Mouse (Mus musculus) heart, embryonic 10.5 days (tissue): ENCODE results near the gene 1700067K01Rik. TPM values are rescaled to one million over a fixed set of nuclear protein-coding genes. Genes with fewer than 3 reads are reported as not detected.

Experiments
- DNase-seq: peaks from one replicate; pipeline ENCODE4 v3.0.0-alpha.2; 2017; ENCODE audit warnings: low spot score
- H3K27ac ChIP-seq: fragments of 300-500 bp; sonication (generic); 2 replicates; pipeline ENCODE4 v1.5.1; 2016; ENCODE audit warnings: mild to moderate bottlenecking
- H3K27me3 ChIP-seq: fragments of 300-500 bp; sonication (generic); 2 replicates; pipeline ENCODE4 v1.6.1; 2016; ENCODE audit warnings: mild to moderate bottlenecking; ENCODE audit not compliant: poor library complexity, insufficient read depth, severe bottlenecking
- H3K36me3 ChIP-seq: fragments of 300-500 bp; sonication (generic); 2 replicates; pipeline ENCODE4 v1.6.1; 2016; ENCODE audit warnings: mild to moderate bottlenecking, moderate library complexity
- H3K4me1 ChIP-seq: fragments of 300-500 bp; sonication (generic); 2 replicates; pipeline ENCODE4 v1.6.1; 2016; ENCODE audit warnings: mild to moderate bottlenecking
- H3K4me3 ChIP-seq: fragments of 300-500 bp; sonication (generic); 2 replicates; pipeline ENCODE4 v1.5.1; 2016; ENCODE audit warnings: mild to moderate bottlenecking, moderate library complexity
- H3K9me3 ChIP-seq: fragments of 300-500 bp; sonication (generic); 2 replicates; pipeline ENCODE4 v1.6.1; 2016; ENCODE audit warnings: mild to moderate bottlenecking, moderate library complexity
- WGBS: fragments of 180-500 bp; shearing (Covaris S2); methylation state at CpG from one replicate; pipeline ENCODE4 v1.1.7; 2016; 5-methylcytosine and 5-hydroxymethylcytosine counted together
- polyA plus RNA-seq: library from polyadenylated mRNA; unstranded; fragments of >200 nt; fragmentation: Nextera tagmentation; extraction: Ambion mirVana; gene quantifications from 2 replicates; pipeline ENCODE4 v1.2.1, GENCODE M21; 2016

The 1700067K01Rik gene
- polyA plus RNA-seq, 1 experiment from 2014 or later = 0.95 TPM

DNA sequence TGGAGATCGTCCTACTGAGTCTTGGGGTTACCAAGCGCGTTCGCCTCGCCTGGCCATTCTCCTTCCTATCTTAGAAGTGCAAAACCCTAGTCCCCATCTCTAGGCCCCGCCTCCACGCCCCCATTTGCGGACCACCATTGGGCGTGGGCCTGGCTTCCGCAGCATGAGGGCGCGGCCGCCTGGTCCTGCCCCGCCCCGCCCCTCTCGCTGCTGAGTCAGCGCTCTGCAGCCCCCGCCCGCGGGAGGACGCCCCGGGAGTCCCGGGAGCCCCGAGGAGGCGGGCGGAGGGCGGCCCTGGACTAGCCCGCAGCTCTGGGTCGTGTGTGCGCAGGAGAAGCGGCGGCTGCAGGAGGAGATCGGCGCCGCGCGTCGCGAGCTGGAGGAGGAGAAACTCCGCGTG is 24.6 kb downstream of the 1700067K01Rik start:
- no peaks in the 10 kb centered on the region for H3K36me3 ChIP-seq
- 2% methylated on average over 41 of the region's 41 CpGs for WGBS
- DNase-seq = no peak
- H3K27ac ChIP-seq = peak overlapping the region; percentile 44; the same call in 1 of the 2 replicates
- peak overlapping the region; percentile 66 for H3K4me3 ChIP-seq
- peaks cover 68% of the 10 kb centered on the region for H3K27me3 ChIP-seq
- peaks cover 50% of the 10 kb centered on the region for H3K4me1 ChIP-seq
- H3K9me3 ChIP-seq = no peaks in the 10 kb centered on the region

DNA sequence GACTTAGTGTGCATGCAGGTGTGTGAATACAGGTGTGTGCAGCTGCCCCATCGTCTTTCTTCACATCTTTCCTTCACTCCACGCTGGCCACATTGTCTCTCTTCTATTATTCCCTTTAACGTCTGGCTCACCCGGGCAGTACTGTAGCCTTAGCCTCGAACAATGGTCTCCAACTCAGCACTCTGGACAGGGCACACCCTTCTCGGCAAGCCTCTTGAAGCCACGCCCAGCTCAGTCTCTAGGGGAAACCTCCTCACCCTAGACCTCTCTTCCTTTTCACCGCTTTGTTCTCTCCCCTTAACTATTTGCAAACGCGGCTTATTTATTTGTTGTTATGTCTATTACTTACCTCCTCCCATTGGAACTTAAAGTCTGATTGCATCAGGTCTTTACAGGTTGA is 26.1 kb downstream of the 1700067K01Rik start:
- DNase-seq = no peak

DNA sequence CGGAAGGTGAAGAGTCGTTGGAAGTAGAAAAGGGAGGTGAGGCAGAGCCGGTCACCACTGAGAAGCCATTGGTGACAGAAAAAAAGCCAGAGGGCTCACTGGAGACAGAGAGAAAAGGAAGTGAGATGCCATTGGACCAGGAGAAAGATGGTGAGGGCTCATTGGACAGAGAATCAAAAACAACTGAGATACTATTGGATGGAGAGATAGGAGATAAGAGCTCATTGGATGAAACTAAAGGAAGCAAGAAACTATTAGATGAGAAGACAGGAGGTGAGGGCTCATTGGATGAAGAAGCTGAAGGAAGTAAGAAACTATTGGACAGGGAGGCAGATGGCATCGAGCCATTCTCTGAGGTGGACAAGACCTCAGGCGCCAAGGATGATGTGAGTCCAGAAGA is 28.0 kb downstream of the 1700067K01Rik start:
- H3K4me3 ChIP-seq = no peak overlapping the region
- H3K27me3 ChIP-seq = peaks cover 63% of the 10 kb centered on the region
- no peak overlapping the region for H3K27ac ChIP-seq
- no peaks in the 10 kb centered on the region for H3K36me3 ChIP-seq
- no peak for DNase-seq
- H3K4me1 ChIP-seq = peaks cover 16% of the 10 kb centered on the region
- H3K9me3 ChIP-seq = no peaks in the 10 kb centered on the region
- 78% methylated on average over 5 of the region's 5 CpGs for WGBS

More for the DNA sequence above, 26.1 kb downstream of the 1700067K01Rik start:
- Histone ChIP-seq H3K4me1 (peaks cover 34% of the 10 kb centered on the region), H3K4me3 (no peak overlapping the region), H3K9me3 (no peaks in the 10 kb centered on the region), H3K36me3 (no peaks in the 10 kb centered on the region), H3K27me3 (peaks cover 61% of the 10 kb centered on the region), H3K27ac (no peak overlapping the region)
- 15% methylated on average over 10 of the region's 10 CpGs for WGBS

DNA sequence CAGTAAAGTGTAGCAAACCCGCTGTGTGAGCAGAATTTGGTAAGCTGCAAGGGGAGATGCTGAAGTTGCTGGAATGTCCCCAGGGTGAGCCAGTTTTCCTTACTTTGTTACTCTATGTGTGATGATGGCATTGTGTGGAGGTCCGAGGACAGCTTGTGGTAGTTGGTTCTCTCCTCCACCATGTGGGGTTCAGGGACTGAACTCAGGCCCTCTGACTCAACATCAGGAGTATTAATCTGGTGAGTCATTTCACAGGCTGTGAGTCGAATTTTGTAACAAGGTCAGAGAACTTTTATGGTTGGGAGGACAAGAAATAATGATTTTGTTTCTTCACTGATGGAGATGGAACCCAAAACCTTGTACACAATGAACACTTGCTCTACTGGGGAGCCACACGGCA is 31.5 kb downstream of the 1700067K01Rik start:
- no peaks in the 10 kb centered on the region for H3K9me3 ChIP-seq
- no peaks in the 10 kb centered on the region for H3K4me1 ChIP-seq
- WGBS = 69% methylated on average over 4 of the region's 4 CpGs
- DNase-seq = no peak
- H3K36me3 ChIP-seq = no peaks in the 10 kb centered on the region
- H3K4me3 ChIP-seq = no peak overlapping the region
- no peak overlapping the region for H3K27ac ChIP-seq
- peaks cover 47% of the 10 kb centered on the region for H3K27me3 ChIP-seq

DNA sequence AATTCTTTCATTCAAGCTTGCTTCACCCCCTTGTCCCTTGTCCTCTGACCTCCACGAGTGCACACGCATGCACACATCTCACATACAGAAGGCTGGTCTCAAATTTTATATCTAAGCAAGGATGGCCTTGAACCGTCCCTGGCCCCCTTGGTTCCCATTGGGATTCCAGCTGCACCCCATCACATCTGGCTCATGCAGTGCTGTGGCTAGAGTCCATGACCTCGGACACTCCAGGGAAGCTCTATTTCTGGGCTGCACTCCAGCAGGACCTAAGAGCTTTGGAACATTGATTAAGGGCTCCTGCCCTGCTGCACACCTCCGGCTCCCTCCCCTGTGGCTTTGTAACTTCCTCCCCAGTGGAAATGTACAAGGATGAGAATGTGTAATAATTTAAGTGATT is 36.7 kb downstream of the 1700067K01Rik start:
- Histone ChIP-seq H3K27me3 (peaks cover 64% of the 10 kb centered on the region), H3K36me3 (no peaks in the 10 kb centered on the region)

DNA sequence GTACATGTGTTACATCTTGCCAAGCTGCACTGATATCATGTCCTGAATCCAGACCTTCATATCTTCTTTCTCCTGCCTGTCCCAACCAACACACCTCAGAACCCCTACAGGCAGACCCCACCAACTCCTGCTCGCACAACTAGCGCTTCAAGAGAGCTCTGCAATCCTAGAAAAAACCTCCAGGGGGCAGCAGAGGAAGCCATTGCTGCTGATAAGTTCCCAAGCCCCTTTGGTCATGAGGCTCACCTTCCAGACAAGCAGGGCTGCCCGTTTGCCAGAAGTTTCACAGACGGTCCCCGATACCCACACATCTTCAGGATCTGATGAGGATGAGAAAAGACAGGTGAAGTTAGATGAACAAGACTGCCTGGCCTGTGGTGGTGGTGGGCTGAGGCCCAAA is 37.7 kb downstream of the 1700067K01Rik start:
- Histone ChIP-seq H3K4me1 (peaks cover 15% of the 10 kb centered on the region), H3K9me3 (no peaks in the 10 kb centered on the region), H3K4me3 (no peak overlapping the region), H3K27ac (no peak overlapping the region), H3K36me3 (no peaks in the 10 kb centered on the region), H3K27me3 (peaks cover 75% of the 10 kb centered on the region)
- DNase-seq = peak; percentile 90
- WGBS = 10% methylated on average over 5 of the region's 5 CpGs

More for the DNA sequence above, 36.7 kb downstream of the 1700067K01Rik start:
- no peak overlapping the region for H3K27ac ChIP-seq
- H3K4me1 ChIP-seq = peaks cover 14% of the 10 kb centered on the region
- no peak overlapping the region for H3K4me3 ChIP-seq
- 69% methylated on average over 5 of the region's 5 CpGs for WGBS
- no peaks in the 10 kb centered on the region for H3K9me3 ChIP-seq
- no peak for DNase-seq

DNA sequence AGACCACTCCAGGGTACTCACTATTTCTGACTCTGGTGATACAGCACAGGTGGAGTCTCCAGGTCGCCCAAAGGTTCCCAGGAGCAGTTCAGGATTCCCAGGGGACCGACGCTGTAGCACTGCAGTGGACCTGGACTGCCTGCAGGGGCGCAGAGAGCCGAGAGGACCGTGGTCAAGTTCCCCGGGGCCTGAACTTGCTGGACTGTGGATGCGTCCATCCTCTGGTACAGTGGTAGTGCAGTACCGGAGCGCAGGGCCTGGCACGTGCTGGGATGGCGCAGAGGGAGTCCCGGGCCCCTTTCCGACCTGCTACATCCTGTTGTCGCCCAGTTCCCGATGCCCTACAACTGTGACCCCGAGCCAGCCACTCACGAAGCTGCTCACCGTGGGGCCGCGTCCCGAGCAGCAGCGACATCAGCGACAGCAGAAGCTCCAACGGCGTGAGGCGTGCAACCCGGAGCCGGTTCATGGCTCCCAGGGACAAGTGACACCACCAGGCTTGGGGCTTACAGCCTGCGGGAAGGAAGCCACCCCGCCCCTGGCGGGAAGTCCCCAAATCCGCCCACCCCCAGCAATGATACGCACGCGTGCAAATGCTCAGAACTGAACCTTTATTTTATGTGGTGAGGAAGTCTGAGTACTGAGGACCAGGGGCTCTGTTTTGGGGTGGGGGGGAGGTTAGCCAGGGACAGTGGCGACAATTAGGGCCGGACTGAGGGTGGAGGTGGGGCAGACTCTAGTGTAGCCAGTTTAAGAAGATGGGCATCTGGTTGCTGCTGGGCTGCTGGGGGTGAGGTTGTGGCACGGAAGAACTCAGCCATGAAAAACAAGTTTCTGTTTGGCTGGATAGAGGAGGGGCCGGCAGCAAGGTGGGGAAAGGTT is 41.0 kb downstream of the 1700067K01Rik start, which contains the start of gene Il27ra:
TSS of gene Il27ra (minus strand) at position 524 of the 882 bp plus-strand sequence.
- no peaks in the 10 kb centered on the region for H3K9me3 ChIP-seq
- no peaks in the 10 kb centered on the region for H3K36me3 ChIP-seq
- peak within 1 kb of the TSS; percentile 50; the same call in 1 of the 2 replicates for H3K27ac ChIP-seq
- DNase-seq = peak; percentile 87
- H3K27me3 ChIP-seq = peaks cover 74% of the 10 kb centered on the region
- WGBS = 2% methylated on average over 40 of the region's 40 CpGs
- peak within 1 kb of the TSS; percentile 61 for H3K4me3 ChIP-seq
- peaks cover 25% of the 10 kb centered on the region for H3K4me1 ChIP-seq

DNA sequence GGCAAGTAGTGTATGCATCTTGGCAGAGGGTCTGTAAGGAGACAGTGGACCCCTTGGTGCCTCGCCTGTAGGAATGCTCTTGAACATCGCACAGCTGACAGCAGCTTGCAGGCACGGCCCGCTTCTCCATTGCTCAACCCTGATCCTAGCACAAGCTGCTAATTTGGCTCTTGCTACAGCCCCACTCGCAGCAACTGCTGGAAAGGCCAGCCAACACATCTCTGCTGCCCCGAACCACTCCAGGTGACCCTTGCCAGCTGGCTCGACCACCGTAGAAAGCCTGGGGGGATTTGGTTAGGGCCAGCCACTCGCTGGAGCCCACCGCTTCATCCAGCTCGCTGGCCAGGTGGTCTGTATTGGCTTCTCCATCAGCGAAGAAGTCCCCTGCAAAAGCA is 41.6 kb downstream of the 1700067K01Rik start:
- no peaks in the 10 kb centered on the region for H3K36me3 ChIP-seq
- peak overlapping the region; percentile 61 for H3K4me3 ChIP-seq
- DNase-seq = no peak
- 29% methylated on average over 12 of the region's 12 CpGs for WGBS
- peaks cover 25% of the 10 kb centered on the region for H3K4me1 ChIP-seq
- no peaks in the 10 kb centered on the region for H3K9me3 ChIP-seq
- H3K27ac ChIP-seq = no peak overlapping the region
- H3K27me3 ChIP-seq = peaks cover 72% of the 10 kb centered on the region

DNA sequence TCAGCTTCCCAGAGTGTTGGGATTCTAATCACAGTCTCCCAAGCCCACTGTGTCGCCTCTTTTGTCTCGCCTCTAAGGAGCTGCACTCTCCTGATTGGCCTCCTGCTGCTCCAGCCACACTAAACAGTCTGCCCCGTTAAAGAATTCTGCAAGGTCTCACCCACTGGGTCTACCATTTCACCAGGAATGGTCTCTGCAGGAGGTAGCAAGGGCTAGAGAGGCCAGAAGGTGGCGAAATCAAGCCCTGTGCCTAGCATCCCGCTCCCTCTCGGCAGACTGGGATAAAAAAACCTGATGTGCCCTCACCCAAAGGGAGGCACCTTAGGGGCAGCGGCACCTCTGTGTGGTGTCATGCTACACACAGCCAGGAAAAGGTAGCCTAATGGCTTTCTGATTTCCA is 42.8 kb downstream of the 1700067K01Rik start:
- H3K9me3 ChIP-seq = no peaks in the 10 kb centered on the region
- WGBS = 0% methylated on average over 7 of the region's 7 CpGs
- peaks cover 68% of the 10 kb centered on the region for H3K27me3 ChIP-seq
- DNase-seq = no peak
- H3K27ac ChIP-seq = no peak overlapping the region
- H3K4me3 ChIP-seq = peak overlapping the region; percentile 49; the same call in 1 of the 2 replicates
- no peaks in the 10 kb centered on the region for H3K36me3 ChIP-seq
- H3K4me1 ChIP-seq = peaks cover 25% of the 10 kb centered on the region

DNA sequence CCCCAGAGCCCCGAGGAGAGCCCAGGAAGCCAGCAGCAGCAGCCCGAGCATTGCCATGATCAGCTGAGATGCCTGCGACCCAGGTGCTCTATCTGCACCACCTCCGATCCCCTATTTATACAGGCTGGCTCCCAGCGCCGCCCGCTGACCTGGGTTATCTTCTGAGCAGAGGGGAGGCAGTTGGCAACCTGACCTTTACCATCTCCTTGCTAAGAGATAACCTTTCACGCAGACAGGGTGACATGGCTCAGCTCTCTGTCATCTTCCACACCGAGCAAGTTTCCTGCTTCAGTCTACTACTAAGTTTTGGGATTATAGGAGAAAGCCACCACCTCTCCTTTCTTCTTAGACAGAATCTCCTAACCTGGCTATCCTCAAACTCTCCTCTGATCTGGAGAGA is 43.6 kb downstream of the 1700067K01Rik start, which contains the start of gene Rln3:
TSS of gene Rln3 (minus strand) at position 101 of the 400 bp plus-strand sequence.
- peaks cover 22% of the 10 kb centered on the region for H3K4me1 ChIP-seq
- H3K9me3 ChIP-seq = no peaks in the 10 kb centered on the region
- H3K36me3 ChIP-seq = no peaks in the 10 kb centered on the region
- peaks cover 62% of the 10 kb centered on the region for H3K27me3 ChIP-seq
- H3K4me3 ChIP-seq = peak within 1 kb of the TSS; percentile 49
- 2% methylated on average over 9 of the region's 9 CpGs for WGBS
- no peak within 1 kb of the TSS for H3K27ac ChIP-seq
- no peak for DNase-seq

DNA sequence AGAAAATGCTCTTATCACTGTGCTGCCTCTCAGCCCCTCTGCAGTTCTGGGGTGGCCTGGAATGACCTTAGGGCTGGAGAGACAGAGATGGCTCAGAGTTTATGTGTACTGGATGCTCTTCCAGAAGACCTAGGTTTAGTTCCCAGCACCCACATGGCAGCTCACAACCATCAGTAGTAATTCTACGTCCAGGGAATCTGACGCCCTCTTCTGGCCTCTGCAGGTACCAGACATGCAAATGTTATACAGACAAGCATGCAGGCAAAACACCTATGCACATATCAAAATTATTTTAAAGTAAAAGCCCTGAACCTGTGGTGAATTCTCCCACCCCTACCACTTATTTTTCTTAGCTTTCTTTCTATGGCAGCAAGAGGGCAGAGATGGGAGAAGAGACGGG is 45.2 kb downstream of the 1700067K01Rik start:
- Histone ChIP-seq H3K9me3 (no peaks in the 10 kb centered on the region), H3K4me1 (peaks cover 27% of the 10 kb centered on the region), H3K27ac (no peak overlapping the region), H3K4me3 (no peak overlapping the region), H3K27me3 (peaks cover 45% of the 10 kb centered on the region), H3K36me3 (no peaks in the 10 kb centered on the region)
- WGBS = 79% methylated on average over 3 of the region's 3 CpGs
- DNase-seq = no peak

DNA sequence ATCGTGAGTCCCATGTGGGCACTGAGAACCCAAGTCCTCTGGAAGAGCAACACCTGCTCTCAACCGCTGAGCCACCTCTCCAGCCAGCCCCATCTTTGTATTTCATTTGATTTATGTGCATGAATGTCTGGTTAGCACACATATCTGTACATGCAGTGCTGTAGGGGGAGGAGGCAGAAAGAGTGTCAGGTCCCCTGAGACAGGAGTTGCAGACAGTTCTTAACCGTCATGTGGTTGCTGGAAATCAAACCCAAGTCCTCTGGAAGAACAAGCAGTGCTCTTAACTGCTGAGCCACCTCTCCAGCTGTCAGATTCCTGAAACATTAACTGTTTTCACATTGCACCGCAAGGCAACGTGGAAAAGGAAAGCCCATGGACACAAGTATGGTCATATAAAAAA is 46.9 kb downstream of the 1700067K01Rik start:
- Histone ChIP-seq H3K4me1 (peaks cover 15% of the 10 kb centered on the region), H3K9me3 (no peaks in the 10 kb centered on the region), H3K36me3 (no peaks in the 10 kb centered on the region), H3K4me3 (no peak overlapping the region), H3K27me3 (peaks cover 29% of the 10 kb centered on the region), H3K27ac (no peak overlapping the region)
- WGBS = 69% methylated on average over 5 of the region's 5 CpGs
- DNase-seq = no peak

DNA sequence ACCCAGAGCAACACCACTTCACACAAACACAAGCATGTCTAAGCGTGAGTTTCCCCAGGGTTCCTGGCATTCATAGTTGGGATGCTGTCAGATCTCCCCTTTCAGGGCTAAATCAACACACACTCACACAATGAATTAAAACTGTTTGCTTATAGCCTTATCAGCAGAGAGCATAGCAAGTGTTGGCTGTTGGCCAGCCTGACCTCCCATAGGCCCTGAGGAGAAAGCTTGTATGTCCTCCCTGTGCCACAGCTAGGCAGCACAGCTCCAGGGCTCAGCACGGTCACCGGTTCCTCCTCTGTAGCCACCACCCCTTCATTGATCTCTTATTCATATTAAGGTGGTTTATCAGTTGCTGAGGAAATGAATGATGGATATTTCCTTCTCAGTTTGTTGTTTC is 51.4 kb downstream of the 1700067K01Rik start:
- no peaks in the 10 kb centered on the region for H3K36me3 ChIP-seq
- H3K27me3 ChIP-seq = 0 out of 2 replicates have a peak, but pooled peaks cover 7% of the 10 kb centered on the region
- no peaks in the 10 kb centered on the region for H3K9me3 ChIP-seq
- H3K4me1 ChIP-seq = peaks cover 5% of the 10 kb centered on the region; the same call in 1 of the 2 replicates
- H3K27ac ChIP-seq = no peak overlapping the region
- H3K4me3 ChIP-seq = no peak overlapping the region
- 64% methylated on average over 3 of the region's 3 CpGs for WGBS
- no peak for DNase-seq
